Mouse (Mus musculus) liver, embryonic 14.5 days (tissue): Measurements from ENCODE around the gene 5430419D17Rik.

Experiments
- CTCF ChIP-seq: IDR thresholded peaks from 2 replicates; pipeline ENCODE4 v1.5.1; 2016; ENCODE audit warnings: antibody characterized with exemption, low read depth, control low read depth
- EP300 ChIP-seq: IDR thresholded peaks from 2 replicates; pipeline ENCODE4 v1.6.1; 2016; ENCODE audit warnings: antibody characterized with exemption, low read depth

GRCm38 (mm10) chr7:131256841-131257240 lies 82.6 kb downstream of the 5430419D17Rik start:
- TF ChIP-seq EP300 (no peak), CTCF (no peak)
